Mouse (Mus musculus): ENCODE measurements around the gene Inip. TPM values are rescaled to one million over a fixed set of nuclear protein-coding genes. Genes with fewer than 3 reads are reported as not detected.

The Inip gene
- polyA plus RNA-seq (2015; fragmentation: Nextera tagmentation; extraction: Ambion mirVana), result 39.8 and 44.0 TPM in 2 replicates

DNA sequence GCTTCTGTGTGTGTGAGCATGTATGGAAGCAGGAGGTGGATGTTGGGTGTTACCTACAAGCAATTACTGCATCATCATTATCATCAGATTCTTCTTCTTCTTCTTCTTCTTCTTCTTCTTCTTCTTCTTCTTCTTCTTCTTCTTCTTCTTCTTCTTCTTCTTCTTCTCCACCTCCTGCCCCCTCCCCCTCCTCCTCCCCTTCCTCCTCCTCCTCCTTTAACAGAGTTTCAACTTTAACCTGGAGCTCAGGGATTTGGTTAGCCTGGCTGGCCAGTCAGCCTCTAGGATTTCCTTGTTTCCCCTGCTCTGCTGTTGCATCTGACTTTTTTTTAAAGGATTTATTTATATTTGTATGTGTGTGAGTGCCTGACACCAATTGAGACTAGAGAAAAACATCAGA, at the start of gene Inip:
Inip (minus strand) TSS at position 101 of the 400 bp plus-strand sequence.
- no peak for ATAC-seq (replicated peaks; ENCODE audit: extremely low read depth, insufficient read depth, low FRiP score)
- H3K36me3 ChIP-seq (ENCODE audit: control insufficient read depth, insufficient read depth), result no peaks in the 10 kb centered on the region
- H3K9me3 ChIP-seq (replicated peaks; ENCODE audit: control insufficient read depth, low read length), result no peaks in the 10 kb centered on the region
- no peaks in the 10 kb centered on the region for H3K27me3 ChIP-seq (ENCODE audit: control insufficient read depth, insufficient read depth, low read length)
- H3K4me1 ChIP-seq (ENCODE audit: control insufficient read depth, insufficient read depth, low read length), result peaks cover 5% of the 10 kb centered on the region
- H3K4me3 ChIP-seq (ENCODE audit: low read length), result no peak within 1 kb of the TSS
- H3K27ac ChIP-seq (ENCODE audit: low read length), result no peak within 1 kb of the TSS
- H3K4me2 ChIP-seq (ENCODE audit: low read depth, low read length), result no peak within 1 kb of the TSS
- no peak within 1 kb of the TSS for H3K9ac ChIP-seq (ENCODE audit: low read length)

DNA sequence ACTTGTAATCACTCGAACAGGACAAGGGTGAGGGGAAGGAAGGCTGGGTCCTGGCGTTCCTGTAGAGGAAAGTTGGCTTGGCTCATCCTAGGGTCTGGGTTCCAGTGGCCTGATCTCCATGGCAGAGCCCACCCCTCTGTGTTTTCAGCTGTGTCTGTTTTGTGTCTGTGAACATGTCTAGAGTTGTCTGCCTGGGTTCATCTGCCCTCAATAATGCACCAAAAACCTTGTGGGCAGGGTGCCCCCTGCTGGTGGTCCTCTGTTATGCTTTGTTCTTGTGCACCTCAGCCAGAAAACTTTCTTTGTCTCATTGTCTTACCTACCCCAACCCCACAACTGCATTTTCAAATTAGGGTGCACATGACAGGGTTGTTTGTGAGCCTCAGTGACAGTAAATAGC, 48.8 kb upstream of the Inip start:
- Histone ChIP-seq H3K36me3 (ENCODE audit: control insufficient read depth, insufficient read depth) (peaks cover 5% of the 10 kb centered on the region), H3K4me2 (ENCODE audit: low read depth, low read length) (no peak overlapping the region), H3K4me1 (ENCODE audit: control insufficient read depth, insufficient read depth, low read length) (peaks cover 6% of the 10 kb centered on the region), H3K9me3 (replicated peaks; ENCODE audit: control insufficient read depth, low read length) (peaks cover 5% of the 10 kb centered on the region; the same call in 1 of the 2 replicates), H3K27me3 (ENCODE audit: control insufficient read depth, insufficient read depth, low read length) (no peaks in the 10 kb centered on the region), H3K27ac (ENCODE audit: low read length) (no peak overlapping the region), H3K4me3 (ENCODE audit: low read length) (no peak overlapping the region), H3K9ac (ENCODE audit: low read length) (no peak overlapping the region)
- 55% methylated on average over 2 of the region's 2 CpGs for whole genome bisulfite sequencing
- no peak; the same call in 1 of the 2 replicates for ATAC-seq (replicated peaks; ENCODE audit: extremely low read depth, insufficient read depth, low FRiP score)

- Histone ChIP-seq H3K9me3 (replicated peaks; ENCODE audit: control insufficient read depth, low read length) (peaks cover 5% of the 10 kb centered on the region; the same call in 1 of the 2 replicates), H3K4me1 (ENCODE audit: control insufficient read depth, insufficient read depth, low read length) (peaks cover 10% of the 10 kb centered on the region), H3K27me3 (ENCODE audit: control insufficient read depth, insufficient read depth, low read length) (no peaks in the 10 kb centered on the region), H3K4me2 (ENCODE audit: low read depth, low read length) (no peak overlapping the region), H3K9ac (ENCODE audit: low read length) (no peak overlapping the region), H3K27ac (ENCODE audit: low read length) (no peak overlapping the region), H3K36me3 (ENCODE audit: control insufficient read depth, insufficient read depth) (peaks cover 5% of the 10 kb centered on the region), H3K4me3 (ENCODE audit: low read length) (no peak overlapping the region)
- no peak for ATAC-seq (replicated peaks; ENCODE audit: extremely low read depth, insufficient read depth, low FRiP score)
- WGBS, result 92% methylated on average over 5 of the region's 5 CpGs
These were observed 46.1 kb upstream of the Inip start for GRCm38 (mm10) chr4:59847447-59847846.

DNA sequence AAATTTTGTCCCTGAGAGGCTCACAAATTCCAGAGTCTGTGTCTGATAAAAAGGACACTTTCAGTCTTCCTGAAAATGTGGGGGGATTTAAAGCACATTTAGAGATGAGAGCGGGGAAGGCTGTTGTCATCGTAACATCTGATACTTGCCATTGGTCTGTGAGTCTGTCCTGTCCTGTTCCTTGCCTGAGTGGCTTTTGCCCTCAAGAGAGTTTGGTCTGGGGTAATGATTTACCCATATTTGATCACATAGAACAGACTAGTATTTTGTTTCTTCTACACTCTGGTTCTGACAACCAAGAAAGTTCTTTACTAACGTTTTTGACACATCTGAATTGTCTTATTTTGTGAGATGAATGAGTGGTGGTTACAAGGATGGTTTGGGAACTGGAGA, 43.9 kb upstream of the Inip start:
- WGBS, result 85% methylated on average over 3 of the region's 3 CpGs
- ATAC-seq (replicated peaks; ENCODE audit: extremely low read depth, insufficient read depth, low FRiP score), result no peak
- Histone ChIP-seq H3K27ac (ENCODE audit: low read length) (no peak overlapping the region), H3K9me3 (replicated peaks; ENCODE audit: control insufficient read depth, low read length) (0 out of 2 replicates have a peak, but pooled peaks cover 2% of the 10 kb centered on the region), H3K9ac (ENCODE audit: low read length) (no peak overlapping the region), H3K27me3 (ENCODE audit: control insufficient read depth, insufficient read depth, low read length) (no peaks in the 10 kb centered on the region), H3K4me3 (ENCODE audit: low read length) (no peak overlapping the region), H3K4me2 (ENCODE audit: low read depth, low read length) (no peak overlapping the region), H3K36me3 (ENCODE audit: control insufficient read depth, insufficient read depth) (peaks cover 5% of the 10 kb centered on the region), H3K4me1 (ENCODE audit: control insufficient read depth, insufficient read depth, low read length) (peaks cover 17% of the 10 kb centered on the region)

DNA sequence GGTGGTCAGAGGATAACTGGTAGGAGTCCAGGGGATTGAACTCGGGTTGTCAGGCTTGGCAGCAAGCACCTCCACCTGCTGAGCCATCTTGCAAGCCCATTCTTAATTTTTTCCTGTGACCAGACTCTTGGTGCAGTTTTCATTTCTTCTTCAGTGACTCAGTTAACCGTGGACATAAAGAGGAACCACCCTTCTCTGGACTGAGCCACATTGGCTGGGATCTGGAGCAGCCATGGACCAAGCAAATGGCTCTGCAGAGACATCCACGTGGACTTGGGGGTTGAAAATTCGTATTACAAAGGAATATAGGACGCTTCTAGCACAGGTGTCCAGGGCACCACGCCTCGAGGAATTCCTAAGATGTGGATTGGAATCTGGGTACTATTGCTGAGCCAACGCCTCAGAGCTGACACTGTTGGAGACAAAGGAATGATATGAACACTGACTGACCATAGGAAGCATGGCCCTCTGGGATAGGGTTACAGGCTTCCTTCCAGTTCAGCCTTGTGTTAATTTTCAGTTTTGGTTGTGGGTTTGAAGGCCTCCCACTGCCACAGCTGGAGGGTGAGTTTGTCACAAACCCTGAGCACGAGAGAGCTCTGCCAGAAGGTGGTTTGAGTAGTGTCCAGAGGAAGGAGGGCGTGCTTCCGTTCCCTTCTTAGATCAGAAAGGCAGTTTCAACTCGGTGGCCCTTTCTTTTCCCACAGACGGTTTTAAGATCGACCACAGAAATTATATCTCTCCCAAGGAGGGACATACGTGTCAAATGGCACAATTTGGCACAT, 43.3 kb upstream of the Inip start:
- Histone ChIP-seq H3K4me3 (ENCODE audit: low read length) (no peak overlapping the region), H3K9me3 (replicated peaks; ENCODE audit: control insufficient read depth, low read length) (0 out of 2 replicates have a peak, but pooled peaks cover 2% of the 10 kb centered on the region), H3K4me1 (ENCODE audit: control insufficient read depth, insufficient read depth, low read length) (peaks cover 17% of the 10 kb centered on the region), H3K27me3 (ENCODE audit: control insufficient read depth, insufficient read depth, low read length) (no peaks in the 10 kb centered on the region), H3K4me2 (ENCODE audit: low read depth, low read length) (no peak overlapping the region), H3K36me3 (ENCODE audit: control insufficient read depth, insufficient read depth) (peaks cover 5% of the 10 kb centered on the region), H3K9ac (ENCODE audit: low read length) (no peak overlapping the region), H3K27ac (ENCODE audit: low read length) (0 out of 2 replicates have a peak overlapping the region, but pooled peaks have one; percentile 0)
- ATAC-seq (replicated peaks; ENCODE audit: extremely low read depth, insufficient read depth, low FRiP score), result no peak
- WGBS, result 77% methylated on average over 15 of the region's 15 CpGs

GRCm38 (mm10) chr4:59837659-59838058, 36.3 kb upstream of the Inip start:
- Histone ChIP-seq H3K9me3 (replicated peaks; ENCODE audit: control insufficient read depth, low read length) (no peaks in the 10 kb centered on the region), H3K27ac (ENCODE audit: low read length) (peak overlapping the region; percentile 81), H3K4me1 (ENCODE audit: control insufficient read depth, insufficient read depth, low read length) (peaks cover 27% of the 10 kb centered on the region), H3K4me2 (ENCODE audit: low read depth, low read length) (0 out of 2 replicates have a peak overlapping the region, but pooled peaks have one; percentile 16), H3K9ac (ENCODE audit: low read length) (peak overlapping the region; percentile 9; the same call in 1 of the 2 replicates), H3K36me3 (ENCODE audit: control insufficient read depth, insufficient read depth) (no peaks in the 10 kb centered on the region), H3K27me3 (ENCODE audit: control insufficient read depth, insufficient read depth, low read length) (no peaks in the 10 kb centered on the region), H3K4me3 (ENCODE audit: low read length) (no peak overlapping the region)
- 39% methylated on average over 7 of the region's 7 CpGs for WGBS
- peak; percentile 43; the same call in 1 of the 2 replicates for ATAC-seq (replicated peaks; ENCODE audit: extremely low read depth, insufficient read depth, low FRiP score)

DNA sequence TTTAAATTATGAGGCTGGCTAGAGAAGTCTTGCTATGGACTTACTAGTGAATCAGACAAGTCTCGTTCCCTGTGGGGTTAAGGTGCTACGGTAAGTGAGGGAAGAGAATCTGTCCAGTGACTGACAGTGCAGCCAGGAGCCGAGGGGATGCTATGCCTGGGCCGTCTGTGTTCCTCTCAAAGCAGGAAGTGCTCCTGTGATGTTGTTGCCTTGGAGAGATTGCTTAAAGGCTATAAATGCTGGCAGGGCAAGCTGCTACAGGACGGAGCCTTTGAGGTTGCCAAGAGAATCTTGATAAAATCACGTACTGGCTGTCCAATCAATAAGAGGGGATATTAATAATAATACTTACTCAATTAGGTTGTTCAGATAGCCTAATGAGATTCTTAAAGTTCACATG, 31.4 kb upstream of the Inip start:
- Histone ChIP-seq H3K9ac (ENCODE audit: low read length) (no peak overlapping the region), H3K27me3 (ENCODE audit: control insufficient read depth, insufficient read depth, low read length) (no peaks in the 10 kb centered on the region), H3K4me2 (ENCODE audit: low read depth, low read length) (no peak overlapping the region), H3K4me1 (ENCODE audit: control insufficient read depth, insufficient read depth, low read length) (peaks cover 5% of the 10 kb centered on the region), H3K27ac (ENCODE audit: low read length) (no peak overlapping the region), H3K36me3 (ENCODE audit: control insufficient read depth, insufficient read depth) (no peaks in the 10 kb centered on the region), H3K4me3 (ENCODE audit: low read length) (no peak overlapping the region), H3K9me3 (replicated peaks; ENCODE audit: control insufficient read depth, low read length) (no peaks in the 10 kb centered on the region)
- 40% methylated on average over 6 of the region's 6 CpGs for WGBS
- no peak for ATAC-seq (replicated peaks; ENCODE audit: extremely low read depth, insufficient read depth, low FRiP score)

DNA sequence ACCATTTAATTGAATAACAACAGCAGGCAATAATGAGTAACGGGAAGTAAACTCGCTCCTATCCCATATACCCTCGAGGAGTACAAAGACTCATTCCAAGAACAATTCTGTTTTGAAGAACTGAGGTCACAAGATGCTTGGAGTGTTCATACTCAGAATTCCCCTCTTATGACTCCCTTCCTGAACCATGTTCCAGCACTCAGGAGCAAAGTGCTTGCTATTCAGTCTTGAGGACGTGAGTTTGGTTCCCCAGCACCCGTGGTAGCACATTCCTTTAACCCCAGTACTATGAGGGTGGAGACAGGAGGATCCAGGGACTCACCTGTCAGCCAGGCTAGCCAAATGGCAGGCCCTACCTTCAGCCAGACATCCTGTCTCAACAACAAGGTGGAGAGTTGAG, 29.6 kb upstream of the Inip start:
- H3K4me3 ChIP-seq (ENCODE audit: low read length), result no peak overlapping the region
- H3K27me3 ChIP-seq (ENCODE audit: control insufficient read depth, insufficient read depth, low read length), result no peaks in the 10 kb centered on the region
- peaks cover 3% of the 10 kb centered on the region; the same call in 1 of the 2 replicates for H3K36me3 ChIP-seq (ENCODE audit: control insufficient read depth, insufficient read depth)
- no peak overlapping the region for H3K9ac ChIP-seq (ENCODE audit: low read length)
- no peak overlapping the region for H3K4me2 ChIP-seq (ENCODE audit: low read depth, low read length)
- no peaks in the 10 kb centered on the region for H3K4me1 ChIP-seq (ENCODE audit: control insufficient read depth, insufficient read depth, low read length)
- ATAC-seq (replicated peaks; ENCODE audit: extremely low read depth, insufficient read depth, low FRiP score), result no peak
- no peaks in the 10 kb centered on the region for H3K9me3 ChIP-seq (replicated peaks; ENCODE audit: control insufficient read depth, low read length)
- WGBS, result 72% methylated on average over 5 of the region's 5 CpGs
- no peak overlapping the region for H3K27ac ChIP-seq (ENCODE audit: low read length)

- Histone ChIP-seq H3K4me2 (ENCODE audit: low read depth, low read length) (no peak overlapping the region), H3K9me3 (replicated peaks; ENCODE audit: control insufficient read depth, low read length) (no peaks in the 10 kb centered on the region), H3K4me3 (ENCODE audit: low read length) (no peak overlapping the region), H3K27me3 (ENCODE audit: control insufficient read depth, insufficient read depth, low read length) (no peaks in the 10 kb centered on the region), H3K27ac (ENCODE audit: low read length) (no peak overlapping the region), H3K9ac (ENCODE audit: low read length) (no peak overlapping the region), H3K4me1 (ENCODE audit: control insufficient read depth, insufficient read depth, low read length) (0 out of 2 replicates have a peak, but pooled peaks cover 1% of the 10 kb centered on the region), H3K36me3 (ENCODE audit: control insufficient read depth, insufficient read depth) (peaks cover 3% of the 10 kb centered on the region; the same call in 1 of the 2 replicates)
- WGBS, result 79% methylated on average over 4 of the region's 4 CpGs
- ATAC-seq (replicated peaks; ENCODE audit: extremely low read depth, insufficient read depth, low FRiP score), result no peak
These were observed 27.7 kb upstream of the Inip start for GRCm38 (mm10) chr4:59829072-59829471.
